Mouse (Mus musculus): ENCODE measurements at regions not wholly inside any gene's neighbourhood (a gene's known extent, or its start where the extent isn't known, plus 50 kb on each side); places are given as distances from the start of the nearest gene placed in this dataset.
"Not testable (repeated sequence)": the region's sequence is repeated elsewhere in the genome, so short reads cannot be mapped to it uniquely, and the experiment has no call there.

DNA sequence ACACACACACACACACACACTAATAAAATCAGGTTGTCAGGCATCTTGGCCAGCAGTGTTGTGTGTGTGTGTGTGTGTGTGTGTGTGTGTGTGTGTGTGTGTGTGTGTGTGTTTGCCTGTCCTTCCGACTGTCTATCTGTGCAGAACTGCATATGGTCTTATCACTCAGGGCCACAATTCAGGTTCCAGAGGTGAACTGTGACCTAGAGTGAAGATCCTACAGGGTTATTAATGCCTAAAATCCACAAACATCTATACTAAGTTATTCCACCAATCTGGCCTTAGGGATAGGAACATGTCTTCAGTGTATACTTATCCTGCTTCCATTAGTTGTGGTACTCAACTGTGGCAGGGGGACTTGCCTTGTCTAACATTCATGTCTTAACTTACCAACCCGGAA lies 96.7 kb downstream of the Zfp369 start:
- not testable (repeated sequence) for H3K9me3 ChIP-seq (replicated peaks; ENCODE audit: control insufficient read depth, insufficient read depth, low read length, poor library complexity, severe bottlenecking); H3K4me1 ChIP-seq (ENCODE audit: control insufficient read depth, insufficient read depth, low read length); H3K4me3 ChIP-seq (ENCODE audit: low read depth, low read length); H3K9ac ChIP-seq (ENCODE audit: low read depth, poor library complexity, severe bottlenecking); H3K27me3 ChIP-seq (ENCODE audit: control insufficient read depth, insufficient read depth, low read length, poor library complexity, severe bottlenecking); H3K36me3 ChIP-seq (ENCODE audit: control insufficient read depth, insufficient read depth, low read length, poor library complexity, severe bottlenecking); H3K27ac ChIP-seq (ENCODE audit: insufficient read depth, low read length)

DNA sequence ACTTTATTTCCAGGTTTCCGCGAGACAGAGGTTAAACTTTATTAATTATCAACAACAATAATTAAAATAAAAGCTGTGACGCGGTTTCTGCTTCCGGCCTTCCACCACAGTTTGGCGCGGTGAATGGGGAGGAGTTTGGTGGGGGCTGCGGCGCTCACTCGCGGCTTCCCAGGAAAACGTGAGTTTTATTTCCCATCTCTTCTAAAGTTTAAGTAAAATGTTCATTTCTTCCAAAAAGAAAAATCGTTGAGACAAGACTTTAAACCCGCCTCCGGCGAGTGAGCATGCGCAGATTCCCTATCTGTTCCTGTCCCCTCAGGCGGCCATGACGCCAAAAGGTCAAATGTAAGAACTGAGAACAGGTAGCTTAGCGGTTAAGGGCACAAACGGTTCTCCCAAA lies 100.8 kb downstream of the Zfp369 start:
- not testable (repeated sequence) for H3K27ac ChIP-seq (ENCODE audit: insufficient read depth, low read length); H3K9me3 ChIP-seq (replicated peaks; ENCODE audit: control insufficient read depth, insufficient read depth, low read length, poor library complexity, severe bottlenecking); H3K4me3 ChIP-seq (ENCODE audit: low read depth, low read length); H3K4me1 ChIP-seq (ENCODE audit: control insufficient read depth, insufficient read depth, low read length); H3K27me3 ChIP-seq (ENCODE audit: control insufficient read depth, insufficient read depth, low read length, poor library complexity, severe bottlenecking); H3K36me3 ChIP-seq (ENCODE audit: control insufficient read depth, insufficient read depth, low read length, poor library complexity, severe bottlenecking); H3K9ac ChIP-seq (ENCODE audit: low read depth, poor library complexity, severe bottlenecking)

DNA sequence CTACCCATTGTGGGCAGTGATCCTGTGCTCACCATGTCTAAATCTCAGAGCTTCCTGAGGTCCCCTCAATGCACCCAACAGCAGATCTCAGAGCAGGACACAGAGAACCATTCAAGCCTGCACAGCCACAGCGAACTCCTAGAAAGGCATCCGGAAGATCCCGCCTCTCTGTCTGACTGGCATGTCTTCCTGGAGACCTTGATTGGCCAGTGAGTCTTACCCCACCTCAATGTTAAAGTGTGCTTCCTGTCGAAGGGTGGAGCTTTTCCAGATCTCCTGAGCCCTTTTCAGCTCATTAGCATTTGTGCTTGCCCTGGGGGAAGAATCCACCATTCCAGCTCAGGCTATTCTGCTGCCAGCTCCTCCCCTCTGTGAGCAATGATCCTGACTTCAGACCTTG lies 97.5 kb upstream of the Gm10139 start:
- H3K9me3 ChIP-seq (replicated peaks; ENCODE audit: control insufficient read depth, insufficient read depth, low read length, poor library complexity, severe bottlenecking); H3K4me1 ChIP-seq (ENCODE audit: control insufficient read depth, insufficient read depth, low read length); H3K4me3 ChIP-seq (ENCODE audit: low read depth, low read length); H3K36me3 ChIP-seq (ENCODE audit: control insufficient read depth, insufficient read depth, low read length, poor library complexity, severe bottlenecking); H3K9ac ChIP-seq (ENCODE audit: low read depth, poor library complexity, severe bottlenecking); H3K27me3 ChIP-seq (ENCODE audit: control insufficient read depth, insufficient read depth, low read length, poor library complexity, severe bottlenecking); H3K27ac ChIP-seq (ENCODE audit: insufficient read depth, low read length): not testable (repeated sequence)

DNA sequence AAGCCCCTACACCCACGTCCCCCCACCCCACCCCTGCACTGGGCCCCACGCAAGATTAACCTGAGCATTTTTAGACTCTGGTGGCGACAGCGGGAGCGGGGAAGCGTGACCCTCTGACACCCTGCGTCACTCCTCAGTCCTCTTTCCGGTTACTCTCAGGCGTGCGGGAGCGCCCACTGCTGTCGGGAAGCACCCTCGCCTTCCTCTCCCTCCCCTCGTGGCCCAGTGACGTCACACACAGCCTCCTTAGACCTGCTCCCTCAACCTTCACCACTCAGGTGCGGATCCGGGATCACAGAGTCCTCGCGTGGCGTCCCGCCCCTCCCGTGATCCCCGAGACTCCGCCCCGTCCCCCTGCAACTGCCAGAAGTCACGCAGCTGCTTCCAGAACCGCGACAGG lies 92.3 kb upstream of the Gm10139 start:
- not testable (repeated sequence) for H3K9ac ChIP-seq (ENCODE audit: low read depth, poor library complexity, severe bottlenecking); H3K4me1 ChIP-seq (ENCODE audit: control insufficient read depth, insufficient read depth, low read length); H3K9me3 ChIP-seq (replicated peaks; ENCODE audit: control insufficient read depth, insufficient read depth, low read length, poor library complexity, severe bottlenecking); H3K36me3 ChIP-seq (ENCODE audit: control insufficient read depth, insufficient read depth, low read length, poor library complexity, severe bottlenecking); H3K27me3 ChIP-seq (ENCODE audit: control insufficient read depth, insufficient read depth, low read length, poor library complexity, severe bottlenecking); H3K27ac ChIP-seq (ENCODE audit: insufficient read depth, low read length)
- TF ChIP-seq CTCF (IDR thresholded peaks at IDR 0.05; ENCODE audit: low read depth, low read length), result peak; percentile 41
- H3K4me3 ChIP-seq (ENCODE audit: low read depth, low read length), result peak overlapping the region; percentile 44
